Mouse (Mus musculus): ENCODE results near the gene Tbx20.

Tbx20 gene

DNA sequence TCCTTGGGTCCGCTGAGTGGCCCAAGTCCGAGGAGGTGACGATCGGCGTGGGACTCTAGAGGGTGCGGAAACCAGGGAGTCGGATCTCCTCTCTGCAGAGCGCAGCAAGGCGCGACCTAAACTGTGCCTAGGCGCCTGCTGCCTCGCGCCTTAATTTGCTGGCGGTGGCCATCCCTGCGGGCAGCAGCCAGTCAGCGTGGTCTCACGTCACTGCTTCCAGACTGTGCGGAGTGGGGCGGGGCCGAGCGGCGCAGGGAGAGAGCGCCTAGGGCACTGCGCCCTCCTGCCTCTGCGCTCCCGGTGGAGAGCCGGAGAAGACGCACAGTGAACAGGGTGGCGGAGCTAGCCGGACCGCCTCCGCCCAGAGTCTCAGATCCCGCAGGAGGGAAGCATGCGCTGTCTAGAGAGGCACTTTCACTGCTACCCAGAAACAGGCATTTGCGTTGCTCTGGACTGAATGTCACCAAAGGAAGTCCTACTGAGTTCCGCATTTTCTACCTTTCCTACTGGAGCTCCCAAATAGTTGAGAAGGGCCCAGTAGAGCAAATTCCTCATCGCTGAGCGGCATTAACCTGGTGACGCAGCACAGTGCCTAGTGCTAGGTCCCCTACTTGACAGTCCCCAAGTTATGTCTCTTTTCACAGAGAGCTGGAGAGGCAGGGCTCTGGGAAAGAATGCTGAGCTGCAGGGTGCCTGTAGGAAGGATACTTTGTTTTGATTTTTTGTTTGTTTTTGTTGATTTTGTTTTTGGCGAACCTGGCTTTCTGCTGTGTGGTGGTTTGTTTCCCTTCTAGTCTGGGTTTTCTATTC, at the start of gene Tbx20:
Tbx20 (minus strand) TSS at position 144 of the 810 bp plus-strand sequence.
- peak; percentile 20 to 28 for DNase-seq

DNA sequence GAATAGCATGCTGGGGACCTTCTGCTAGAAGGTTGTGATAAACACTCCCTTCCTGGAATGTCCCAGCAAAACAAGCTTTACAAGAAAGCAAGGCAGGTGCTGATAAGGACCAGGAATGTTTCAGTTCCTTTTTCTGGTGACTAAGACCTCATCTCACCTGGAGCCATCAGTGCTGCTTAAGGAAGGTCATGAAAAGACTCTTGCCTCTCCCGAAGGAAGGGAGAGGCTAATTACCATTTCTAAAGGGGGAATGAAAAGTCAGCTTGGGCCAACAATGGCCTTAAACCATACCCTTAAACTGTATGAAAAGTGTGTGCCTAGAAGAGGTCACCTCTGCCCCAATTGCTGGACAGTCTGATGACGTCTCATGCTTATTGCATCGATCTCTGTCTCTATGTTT, 44.4 kb upstream of the Tbx20 start:
- no peak for DNase-seq

DNA sequence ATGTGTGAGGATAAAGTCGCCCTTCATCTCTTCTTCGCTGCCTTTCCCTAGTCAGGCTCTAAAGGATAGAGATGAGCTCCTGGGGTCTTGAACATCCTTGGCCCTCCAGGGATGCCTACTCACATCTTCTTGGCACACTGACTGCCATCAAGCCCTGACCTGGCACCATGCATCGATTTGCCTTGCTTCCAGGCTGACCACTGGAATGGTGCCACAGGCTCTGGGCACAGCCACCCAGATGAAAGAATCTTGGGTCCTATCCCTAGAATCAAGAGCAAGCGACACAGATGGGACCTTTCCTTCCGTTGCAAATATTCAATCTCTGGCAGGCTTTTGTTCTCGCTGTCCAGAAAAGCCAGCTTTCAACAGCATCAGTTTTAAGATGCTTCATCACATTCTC, 38.4 kb upstream of the Tbx20 start:
- peak; percentile 46 to 54 for DNase-seq

DNA sequence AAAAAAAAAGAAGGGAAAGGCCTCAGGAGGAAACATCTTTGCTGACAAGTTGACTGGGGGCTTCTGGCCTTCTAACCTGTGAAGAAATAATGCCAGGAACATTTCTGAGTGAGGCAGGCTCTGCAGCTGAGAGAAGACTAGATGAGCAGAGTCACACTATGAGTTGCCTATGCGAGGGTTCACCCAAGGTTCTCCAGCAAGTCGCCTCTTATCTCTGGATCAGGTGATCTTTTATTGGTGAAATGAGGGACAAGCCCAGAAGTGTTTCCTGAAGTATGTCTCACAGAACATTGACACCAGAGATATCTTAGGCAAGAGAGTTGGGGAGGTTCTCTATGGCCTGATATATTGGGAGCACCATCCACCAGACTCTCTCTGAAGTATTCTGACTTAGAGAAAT, 18.0 kb upstream of the Tbx20 start:
- DNase-seq = no peak

DNA sequence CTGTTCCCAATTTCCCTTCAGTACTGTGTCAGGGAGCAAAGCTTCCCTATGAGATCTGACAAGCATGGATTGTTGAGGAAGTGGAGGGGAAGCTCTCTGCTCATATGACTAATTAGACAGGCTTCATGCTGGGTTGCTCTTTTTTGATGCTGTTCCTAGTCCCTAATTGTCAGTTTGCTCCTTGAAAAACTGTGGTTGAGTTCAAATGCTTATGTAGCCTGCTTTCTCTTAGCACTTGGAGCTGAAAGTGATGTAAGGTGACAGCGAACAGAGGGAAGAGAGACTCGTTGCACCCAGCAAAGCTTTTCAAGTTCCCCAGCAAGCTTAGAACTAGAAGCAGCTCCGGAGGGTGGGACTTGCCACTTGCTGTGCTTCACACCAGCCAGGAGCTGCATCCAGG, 15.3 kb upstream of the Tbx20 start:
- no peak for DNase-seq

DNA sequence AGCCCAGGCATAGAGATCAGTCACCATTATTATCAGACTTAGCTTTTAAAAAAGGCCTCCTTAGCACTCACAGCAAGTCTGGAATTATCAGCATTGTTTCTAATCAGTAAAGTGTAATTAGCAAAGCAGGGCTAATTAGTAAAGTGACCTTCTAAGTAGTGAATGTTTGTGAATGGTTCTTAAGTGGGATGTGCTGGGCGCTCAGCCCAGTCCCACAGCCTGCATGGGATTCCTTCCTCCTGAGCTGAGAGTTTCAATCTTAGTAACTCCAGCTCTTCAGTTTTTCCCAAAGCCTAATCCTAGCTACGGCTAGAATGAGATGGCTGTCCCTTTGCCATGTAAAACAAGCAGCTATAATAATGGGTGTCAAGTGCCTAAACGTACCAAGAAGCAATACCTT, 8.2 kb upstream of the Tbx20 start:
- no peak for DNase-seq

DNA sequence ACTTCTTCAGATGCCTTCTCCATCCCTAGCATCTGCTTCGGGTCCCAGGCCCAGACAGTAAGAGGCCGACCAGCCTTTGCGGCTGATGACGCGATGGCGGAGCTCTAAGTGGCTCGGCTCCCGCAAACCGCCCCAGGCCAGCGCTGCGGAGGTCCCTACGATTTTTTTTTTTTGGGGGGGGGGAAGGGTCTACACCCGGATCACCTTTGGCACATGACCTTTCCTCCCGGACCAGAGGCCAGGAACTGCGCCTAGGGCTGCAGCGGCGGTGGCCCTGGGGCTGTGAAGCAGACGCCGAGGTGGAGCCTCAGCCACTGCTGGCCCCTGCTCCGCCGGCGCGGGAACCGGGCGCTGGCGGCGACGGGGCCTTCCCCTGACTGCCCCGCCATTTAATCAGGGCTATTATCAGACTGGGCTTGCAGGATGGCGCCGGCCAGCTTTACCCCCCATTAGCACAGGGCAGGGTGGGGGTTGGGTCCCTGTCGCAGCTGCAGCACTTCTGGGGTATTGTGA, 6.9 kb upstream of the Tbx20 start:
- DNase-seq = peak in 1 of 2 experiments; percentile 12

DNA sequence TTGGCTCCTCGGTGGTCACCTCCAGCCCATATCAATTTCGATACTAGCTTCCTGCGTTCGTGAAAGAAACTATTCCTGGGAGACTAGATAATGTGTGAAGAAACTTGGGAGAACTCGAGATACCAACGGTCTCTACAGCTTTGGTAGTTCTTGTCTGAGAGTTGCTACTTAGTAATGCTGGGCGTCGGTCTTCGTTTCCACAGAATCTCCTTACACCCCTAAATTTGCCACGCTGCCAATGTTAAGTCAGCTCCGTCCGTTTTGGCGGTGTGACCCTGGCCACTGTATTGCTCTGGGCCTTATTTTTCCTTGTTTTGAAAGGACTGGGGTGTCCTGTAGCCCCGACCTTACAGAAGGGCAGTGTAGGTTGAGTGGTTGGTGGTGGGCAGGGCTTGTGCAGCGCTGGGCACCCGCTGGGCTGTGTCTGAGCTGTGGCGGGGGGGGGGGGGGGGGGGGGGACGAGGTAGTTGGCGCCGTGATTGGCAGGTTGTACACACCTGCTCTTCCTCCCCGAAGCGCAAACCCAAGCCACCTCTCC, 6.4 kb upstream of the Tbx20 start:
- no peak for DNase-seq

DNA sequence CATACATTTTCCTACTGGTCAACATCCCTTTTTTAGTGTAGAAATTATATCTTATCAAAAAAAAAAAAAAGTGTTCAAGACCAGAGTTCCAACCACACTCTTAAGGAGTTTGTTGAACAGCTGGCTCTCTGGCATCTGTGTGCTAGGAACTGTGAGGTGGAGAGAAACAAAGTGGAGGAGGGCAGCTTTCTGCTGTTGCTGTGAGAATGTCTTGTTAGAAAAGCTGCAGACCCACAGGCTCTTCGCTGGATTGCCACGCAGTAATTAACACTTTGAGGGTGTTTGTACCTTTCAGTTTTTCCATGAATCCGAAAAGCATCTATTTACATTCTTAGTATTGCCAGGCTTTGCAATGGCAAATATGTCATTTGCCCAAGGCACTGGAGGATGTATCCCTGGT, 5.9 kb upstream of the Tbx20 start:
- DNase-seq = no peak

DNA sequence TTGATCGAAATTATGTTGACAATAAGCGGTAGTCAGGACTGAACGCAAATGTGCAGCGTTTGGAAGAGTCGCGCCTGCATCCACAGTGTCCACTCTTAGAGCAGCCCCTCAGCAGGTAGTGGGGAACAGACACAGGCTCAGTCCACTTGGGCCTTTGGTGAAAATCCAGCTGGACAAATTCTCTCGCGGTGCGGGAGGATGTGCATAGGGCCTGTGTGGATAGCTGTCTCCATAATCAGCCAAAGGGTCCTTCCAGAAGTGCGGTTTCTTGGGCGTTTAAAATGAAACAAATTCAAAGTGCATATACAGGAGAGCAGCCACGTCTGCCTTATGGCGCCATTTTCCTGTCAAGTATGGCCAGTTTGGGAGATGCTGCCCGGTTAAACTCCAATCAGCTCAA, 4.5 kb upstream of the Tbx20 start:
- DNase-seq = no peak

DNA sequence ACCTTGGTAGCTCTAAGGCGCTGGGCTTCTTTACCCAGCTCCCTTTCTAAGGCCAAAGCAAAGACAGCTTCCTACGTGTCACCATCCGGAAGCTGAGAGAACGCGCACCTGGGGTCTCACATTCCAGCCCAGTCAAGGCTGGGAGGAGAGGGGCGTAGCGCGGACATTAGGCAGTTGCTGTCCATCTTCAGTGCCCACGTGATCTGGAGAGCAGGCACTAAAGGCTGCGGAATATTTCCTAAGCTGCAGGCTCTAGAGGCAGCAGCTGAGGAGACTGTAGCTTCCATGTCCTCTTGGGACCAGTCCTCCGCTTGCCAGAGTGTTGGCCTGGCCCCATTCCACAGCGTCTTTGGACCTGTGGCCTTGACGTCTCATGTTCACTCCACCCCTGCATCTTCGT, 3.9 kb upstream of the Tbx20 start:
- peak; percentile 19 to 22 for DNase-seq

DNA sequence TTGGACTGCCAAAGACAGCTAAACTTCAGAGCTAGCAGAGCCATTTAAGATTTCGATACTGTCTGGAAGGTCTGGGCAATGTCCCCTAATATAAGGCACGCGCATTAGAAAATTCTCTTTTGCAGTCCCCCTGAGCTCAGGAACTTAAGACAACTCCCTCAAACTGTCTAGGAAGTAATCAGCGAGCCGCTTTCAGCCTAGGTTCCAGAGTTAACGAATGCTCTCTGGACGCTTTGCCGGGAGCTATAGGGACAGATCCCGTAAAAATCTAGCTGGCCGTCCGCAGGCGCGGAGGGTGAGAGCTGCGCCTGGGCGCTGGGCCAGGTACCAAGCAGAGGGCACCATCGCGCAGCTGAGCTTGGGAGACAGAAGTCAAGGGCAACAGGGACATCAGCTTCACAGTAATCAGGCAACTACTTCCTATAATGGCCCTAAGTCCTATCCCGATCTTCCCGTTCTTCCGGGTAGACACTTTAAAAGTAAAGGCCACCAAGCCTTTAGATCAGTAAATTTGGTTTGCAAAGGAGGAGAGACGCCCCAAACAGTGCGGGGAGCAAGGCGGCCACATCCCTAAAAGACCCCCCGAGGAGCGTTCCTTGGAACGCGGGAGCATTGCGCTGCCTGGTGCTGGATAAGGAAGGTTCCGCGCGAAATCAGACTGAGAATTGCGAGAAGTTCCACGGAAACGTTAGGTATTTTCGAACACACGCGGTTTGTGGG, 3.2 kb upstream of the Tbx20 start:
- DNase-seq = peak; percentile 8 to 36

DNA sequence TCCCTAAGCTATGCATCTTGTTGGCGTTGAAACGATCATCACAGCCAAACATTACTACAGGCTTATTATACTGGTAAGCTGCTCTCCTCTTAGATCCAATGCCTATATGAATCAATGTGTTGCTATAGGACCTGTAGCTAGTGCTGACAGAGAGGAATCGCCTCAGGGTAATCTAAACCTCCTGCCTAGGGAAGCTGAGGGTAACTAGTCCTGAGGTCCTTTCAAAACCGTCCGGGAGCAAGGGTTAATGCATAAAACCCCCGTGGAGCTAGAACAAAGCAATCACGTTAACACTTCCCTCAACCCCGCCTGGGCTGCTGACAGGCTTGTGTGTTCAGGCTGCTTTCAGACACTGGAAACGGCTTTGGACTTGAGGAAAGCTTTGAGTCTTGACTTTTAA, 2.4 kb upstream of the Tbx20 start:
- no peak for DNase-seq

DNA sequence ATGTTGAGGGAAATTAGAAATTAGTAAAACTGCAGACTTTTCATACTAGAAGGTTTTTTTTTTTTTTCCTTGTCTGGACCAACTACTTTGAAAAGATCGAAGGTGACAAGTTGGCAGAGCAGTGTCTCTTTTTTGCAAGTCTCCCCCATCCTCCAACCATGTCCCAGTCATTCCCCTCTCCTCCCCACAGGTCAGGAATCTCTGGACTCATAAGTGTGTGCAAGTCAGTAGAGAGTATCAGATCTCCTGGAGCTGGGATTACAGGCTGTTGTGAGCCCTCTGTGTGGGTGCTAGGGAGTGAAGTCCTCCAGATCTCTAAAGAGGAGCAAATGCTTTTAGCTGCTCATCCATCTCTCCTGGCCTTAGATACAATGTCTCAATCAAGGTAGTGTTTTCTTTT, 1.5 kb upstream of the Tbx20 start:
- no peak for DNase-seq

DNA sequence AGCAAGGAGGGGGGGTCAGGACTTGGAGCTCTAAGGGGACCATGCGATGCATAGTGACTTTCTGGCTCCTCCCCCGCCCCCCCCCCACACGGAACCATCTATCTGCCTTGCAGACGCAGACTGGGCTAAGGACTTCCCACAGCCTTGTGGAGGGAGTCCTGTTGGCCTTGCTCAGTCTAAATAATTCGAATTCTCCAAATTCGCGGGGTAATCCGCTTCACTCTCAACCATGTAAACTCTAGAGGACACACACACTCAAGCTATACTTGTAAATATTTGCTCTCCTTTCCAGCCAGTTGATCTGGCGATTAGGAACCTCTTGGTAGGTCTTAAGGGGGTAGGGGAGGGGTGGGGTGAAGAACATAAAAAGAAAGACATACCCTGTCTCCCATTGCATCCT, 898 bp upstream of the Tbx20 start:
- no peak for DNase-seq

DNA sequence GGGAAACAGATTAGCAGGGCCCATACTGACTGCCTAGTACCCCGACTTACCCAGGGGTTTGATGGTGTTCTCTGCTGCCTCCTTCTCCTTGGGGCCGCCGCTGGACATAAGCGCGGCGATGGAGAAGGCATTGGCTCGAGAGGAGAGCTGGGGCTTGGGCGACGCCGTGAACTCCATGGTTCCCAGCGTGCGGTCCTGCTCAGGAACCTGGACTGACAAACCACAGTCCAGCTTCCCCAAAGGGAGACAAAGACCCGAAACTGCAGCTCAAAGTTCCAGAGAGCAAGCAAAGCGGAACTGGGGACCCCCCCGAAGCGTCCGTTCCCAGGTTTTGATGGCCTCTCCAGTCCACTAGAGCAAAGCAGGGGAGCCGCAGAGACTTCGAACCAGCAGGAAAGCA, 434 bp downstream of the Tbx20 start:
- DNase-seq = peak; percentile 17 to 18

DNA sequence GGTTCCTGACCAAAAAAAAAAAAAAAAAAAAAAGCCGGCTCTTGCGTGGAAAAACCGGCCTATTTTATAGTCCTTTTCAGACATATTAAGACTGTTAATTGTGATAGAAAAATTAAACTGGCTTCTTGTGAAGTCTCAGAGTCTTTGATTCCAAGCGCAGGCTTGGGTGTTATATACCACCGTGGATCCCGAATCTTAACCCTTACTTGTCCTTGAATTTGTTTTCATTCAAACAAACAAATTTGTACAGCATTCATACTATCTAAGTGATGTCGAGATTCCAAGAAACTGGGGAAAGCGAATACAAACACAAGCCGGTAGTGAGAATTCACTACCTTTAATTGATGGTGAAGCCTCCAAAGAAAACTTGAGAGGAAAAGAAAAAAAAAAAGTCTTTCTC, 932 bp downstream of the Tbx20 start:
- no peak for DNase-seq

DNA sequence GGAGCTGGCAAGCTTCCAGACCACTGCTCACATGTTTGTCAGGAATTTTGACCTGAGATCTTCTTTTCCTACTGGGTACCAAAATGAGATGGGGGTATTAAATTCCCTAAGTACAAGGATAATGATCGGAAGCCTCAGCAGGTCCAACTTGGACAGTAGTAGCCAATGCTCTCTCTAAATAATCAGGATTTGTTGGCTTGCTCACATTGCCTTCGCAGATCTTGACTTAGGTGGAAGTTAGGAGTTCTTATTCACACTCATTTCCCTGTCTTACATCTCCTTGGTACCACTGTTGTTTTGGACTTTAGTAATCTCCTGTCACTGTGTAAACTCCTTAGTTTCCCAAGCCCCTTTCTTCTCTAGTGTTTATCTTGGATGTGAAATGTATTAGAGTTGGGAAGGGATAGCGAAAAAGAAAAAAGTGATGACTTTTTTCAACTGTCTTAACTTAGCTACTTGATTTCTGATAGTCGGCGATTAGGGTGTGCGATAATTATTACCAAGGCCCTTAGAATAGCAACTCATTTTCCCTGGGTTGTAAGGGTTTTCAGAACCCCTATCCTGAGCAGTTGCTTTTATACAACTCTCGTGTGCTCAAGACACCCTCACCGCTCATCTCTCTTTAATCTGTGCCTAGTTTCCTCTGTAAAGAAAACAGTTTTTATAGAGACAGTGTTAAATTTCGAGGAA, 1.5 kb downstream of the Tbx20 start:
- DNase-seq = peak; percentile 13 to 17

DNA sequence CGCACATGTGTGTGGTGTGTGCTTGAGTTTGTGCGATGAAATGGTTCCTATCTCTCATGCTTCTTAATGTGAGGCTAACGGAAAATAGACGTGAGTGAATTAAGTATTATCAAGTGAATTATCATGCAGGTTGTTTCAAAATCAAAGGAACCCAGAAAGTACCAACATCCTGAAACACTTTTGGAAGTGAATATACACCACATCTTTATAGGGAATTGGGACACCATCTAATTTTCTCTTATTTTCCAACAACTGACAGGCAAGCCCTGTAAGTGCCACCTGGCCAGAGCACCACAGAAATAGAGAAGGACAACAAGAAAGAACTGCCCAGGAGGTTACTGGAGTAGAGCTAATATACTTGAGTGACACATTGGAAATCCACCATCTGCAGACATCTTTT, 2.4 kb downstream of the Tbx20 start:
- DNase-seq = peak in 1 of 2 experiments; percentile 19

DNA sequence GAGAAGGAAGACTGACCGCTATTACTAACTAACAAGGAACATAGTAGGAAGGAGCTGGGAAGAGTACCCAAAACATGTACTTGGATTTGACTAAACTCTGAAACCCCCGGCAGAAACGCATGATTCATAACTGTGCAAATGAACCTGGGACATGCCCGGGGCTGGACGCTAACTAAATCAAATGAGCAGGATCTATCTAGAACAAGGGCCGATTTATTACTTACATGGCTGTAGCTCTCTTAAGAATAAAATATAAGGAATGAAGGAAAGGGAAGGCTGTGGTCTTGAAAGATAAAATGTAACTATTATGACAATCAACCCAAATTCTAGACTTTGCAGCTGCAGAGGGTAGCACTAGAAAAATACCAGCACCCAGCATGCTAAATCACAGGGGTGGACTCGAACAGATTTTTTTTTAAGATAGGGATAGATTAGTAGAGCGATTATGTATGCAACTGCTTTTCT, 3.1 kb downstream of the Tbx20 start:
- DNase-seq = peak in 1 of 2 experiments; percentile 19

DNA sequence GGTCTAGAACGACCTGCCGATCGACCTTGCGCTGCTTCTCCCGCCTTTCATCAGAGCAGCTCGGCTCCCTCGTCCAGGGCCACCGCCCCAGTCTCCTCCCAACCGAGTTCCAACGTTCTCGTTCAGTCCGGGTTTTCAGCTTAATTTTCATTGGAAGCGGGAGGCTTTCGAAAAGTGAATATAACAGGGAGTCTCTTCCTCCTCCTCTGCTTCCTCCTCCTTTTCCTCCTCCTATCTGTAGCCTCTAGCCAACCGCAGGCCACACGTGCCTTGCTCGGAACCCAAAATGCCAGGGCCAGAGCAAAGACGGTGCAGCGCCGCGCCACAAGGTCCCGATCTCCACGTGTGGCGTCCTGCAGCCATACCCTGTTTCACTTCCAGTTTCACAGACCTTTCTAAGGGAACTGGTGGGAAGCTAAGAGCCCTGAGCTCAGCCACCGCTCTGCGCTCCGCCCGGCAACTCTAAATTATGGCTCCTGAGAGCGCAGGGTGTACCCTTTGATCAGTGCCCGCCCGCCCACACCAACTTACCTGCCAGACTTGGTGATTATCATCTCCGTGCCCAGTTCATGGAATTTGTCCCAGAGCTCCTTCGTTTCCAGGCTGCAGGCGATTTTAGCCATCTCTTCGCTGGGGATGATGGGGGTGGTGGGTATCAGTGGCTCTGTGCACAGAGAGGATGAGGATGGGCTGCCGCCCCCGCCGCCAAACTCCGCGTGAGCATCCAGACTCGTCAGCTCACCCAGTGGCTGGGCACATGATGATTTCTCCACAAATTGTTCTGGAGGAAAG, 3.8 kb downstream of the Tbx20 start:
- DNase-seq = peak; percentile 15 to 28

DNA sequence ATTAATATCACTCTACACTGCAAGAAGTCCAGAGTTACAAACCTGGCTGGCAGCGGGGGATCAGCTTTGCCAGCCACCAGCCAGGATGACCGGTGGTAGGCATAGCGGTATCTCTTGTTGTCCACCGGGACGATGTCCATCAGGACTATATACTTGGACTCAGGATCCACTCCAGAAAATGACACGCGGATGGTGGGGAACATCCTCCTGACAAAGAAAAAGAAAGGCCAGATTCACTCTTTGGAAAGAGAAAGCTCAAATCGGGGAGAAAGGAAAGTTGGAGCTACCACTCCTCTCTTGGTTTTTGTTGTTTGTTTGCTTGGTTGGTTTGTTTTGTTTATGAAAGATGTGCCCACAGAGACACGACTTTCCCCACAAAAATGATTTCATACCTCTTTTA, 4.5 kb downstream of the Tbx20 start:
- peak; percentile 10 to 27 for DNase-seq

Data from cerebellum, postnatal 14 days (tissue).